Mouse (Mus musculus) 3134 (cell line): Measurements from ENCODE around the gene Tiam2.

ENCODE experiments used
- DNase-seq: peaks from one replicate; pipeline ENCODE4 v3.0.0-alpha.2; 2011; ENCODE audit warnings: low spot score; ENCODE audit not compliant: insufficient read length; ENCODE audit errors: extremely low read depth

Tiam2 gene

DNA sequence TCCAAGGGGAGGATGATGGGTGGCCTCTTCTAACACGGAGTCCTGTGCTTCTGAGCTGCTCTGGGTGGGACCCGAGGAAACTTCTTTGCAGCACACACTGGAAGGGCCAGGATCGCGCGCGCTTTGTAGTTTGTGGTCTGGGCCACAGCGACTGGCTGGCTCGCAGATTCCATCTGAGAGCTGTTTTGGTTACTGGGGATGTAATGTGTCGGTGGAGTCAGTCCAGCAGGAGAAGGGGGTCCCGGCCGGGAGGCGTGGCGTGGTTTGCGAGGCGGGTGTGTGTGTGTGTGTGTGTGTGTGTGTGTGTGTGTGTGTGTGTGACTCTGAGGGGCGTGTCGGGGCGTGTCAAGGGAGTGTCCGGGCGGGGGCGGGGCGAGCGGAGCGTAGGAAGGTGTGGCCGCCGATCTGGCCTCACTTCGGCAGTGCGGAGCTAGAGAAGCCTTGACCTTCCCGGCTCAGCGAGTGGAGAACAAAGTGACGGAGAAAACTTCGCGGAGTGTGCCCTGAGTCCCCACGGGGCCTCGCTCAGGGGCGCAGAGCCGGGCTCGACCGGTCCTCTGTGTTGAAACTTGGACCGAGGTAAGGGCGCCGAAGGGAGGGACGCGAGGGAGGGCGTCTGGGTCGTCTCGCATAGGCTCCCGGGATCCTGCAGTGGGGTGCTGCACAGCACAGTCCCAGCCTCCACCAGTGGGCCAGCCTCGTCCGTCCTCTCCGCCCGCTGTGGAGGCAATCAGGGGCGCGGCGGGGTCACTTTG, at the start of gene Tiam2:
TSS of gene Tiam2 (plus strand) at position 426 of the 755 bp plus-strand sequence.
- peak; percentile 91 for DNase-seq

DNA sequence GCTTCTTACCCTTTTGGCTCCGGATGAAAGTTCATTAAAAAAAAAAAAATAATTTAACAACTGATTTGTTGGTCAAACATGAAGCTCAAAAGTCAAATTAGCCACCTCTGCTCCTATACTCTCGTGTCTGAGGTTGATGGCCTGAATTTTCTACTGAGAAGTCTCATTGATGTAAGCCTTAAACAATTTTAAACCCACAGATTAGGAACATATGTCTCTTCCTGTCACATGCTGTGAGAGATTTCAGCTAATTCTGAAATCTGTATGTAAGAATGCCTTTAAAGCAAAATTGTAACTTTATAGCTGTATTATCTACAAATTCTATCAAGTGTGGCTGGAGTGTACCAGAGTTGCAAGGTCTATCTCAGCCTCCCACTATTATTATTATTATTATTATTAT, 46.1 kb upstream of the Tiam2 start:
- no peak for DNase-seq

DNA sequence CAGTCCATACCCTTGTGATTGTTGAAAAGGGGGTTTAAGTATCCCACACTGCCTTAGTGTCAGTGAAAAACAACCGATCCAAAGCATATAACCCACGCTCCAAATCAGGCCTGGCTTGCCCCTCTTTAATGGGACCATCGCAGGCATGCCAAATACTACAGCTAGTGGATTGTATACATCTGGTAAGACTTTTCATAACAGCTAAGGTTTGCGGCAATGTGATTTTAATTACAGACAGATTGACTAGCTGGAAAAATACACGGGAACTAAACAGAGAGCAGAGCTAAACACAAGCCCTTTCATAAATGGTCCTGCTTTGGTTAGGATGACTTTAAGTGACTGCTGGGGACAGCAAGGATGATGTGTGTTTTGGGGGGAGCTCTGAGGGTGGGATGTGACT, 44.4 kb upstream of the Tiam2 start:
- DNase-seq: no peak

DNA sequence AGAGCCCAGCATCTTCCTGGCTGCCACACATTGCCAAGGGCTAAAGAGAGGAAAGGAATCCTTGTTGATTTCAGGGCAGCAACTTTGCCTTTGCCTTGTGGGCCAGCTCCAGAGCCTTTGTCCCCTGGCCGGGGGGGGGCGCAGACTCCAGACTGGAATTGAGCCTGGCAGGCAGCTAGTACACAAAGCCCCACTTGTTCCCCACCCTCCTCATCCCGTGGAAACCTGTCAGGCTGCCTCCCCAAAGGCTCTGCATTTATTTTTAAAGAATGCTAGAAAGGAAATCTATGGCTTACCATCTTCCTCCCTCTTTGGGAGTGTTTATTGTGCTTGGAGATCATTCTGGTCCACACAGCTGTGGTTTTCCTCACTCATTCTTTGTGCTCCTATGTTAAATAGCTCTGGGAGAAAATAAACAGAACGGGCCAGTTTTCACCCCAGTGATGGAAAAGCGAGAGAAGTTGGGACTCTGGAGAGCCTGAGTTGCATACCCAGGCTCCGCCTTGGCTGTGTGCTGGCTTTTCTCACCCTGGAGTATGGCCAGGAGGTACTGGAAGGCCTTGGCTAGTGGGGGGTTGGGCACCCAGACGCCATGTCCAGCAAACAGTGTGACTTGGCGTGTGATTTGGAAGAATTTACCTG, 41.2 kb upstream of the Tiam2 start:
- DNase-seq: no peak

DNA sequence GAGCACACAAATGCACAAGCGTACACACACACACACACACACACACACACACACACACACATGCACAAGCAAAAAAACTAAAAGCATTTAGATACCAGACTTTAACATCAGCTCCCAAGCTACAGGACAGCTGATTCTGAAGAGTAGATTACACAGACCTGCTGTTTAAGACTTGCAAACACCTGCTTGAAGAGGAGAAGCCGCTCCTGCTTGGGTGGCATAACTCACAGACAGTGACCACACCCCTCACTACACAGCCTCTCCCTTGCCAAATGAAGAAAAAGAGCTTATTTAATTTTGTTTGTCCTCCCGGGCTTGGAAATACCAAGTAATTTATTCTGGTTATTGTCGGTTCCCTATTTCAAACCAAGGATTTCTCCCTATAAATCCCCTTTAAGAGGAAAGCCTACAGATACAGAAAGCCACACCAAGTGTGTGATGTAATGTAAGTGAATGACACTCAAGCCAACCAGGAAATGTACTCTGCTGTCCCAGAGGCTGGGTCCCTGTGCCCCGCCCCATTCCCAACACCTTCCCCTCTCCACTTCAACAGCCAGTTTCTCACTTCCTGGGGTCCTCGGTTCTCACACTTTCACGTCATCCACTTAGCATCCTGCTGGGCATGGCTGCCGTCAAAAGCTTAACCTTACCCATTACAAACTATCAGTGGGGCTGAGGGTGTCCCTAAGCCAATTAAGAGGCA, 40.1 kb upstream of the Tiam2 start:
- no peak for DNase-seq

DNA sequence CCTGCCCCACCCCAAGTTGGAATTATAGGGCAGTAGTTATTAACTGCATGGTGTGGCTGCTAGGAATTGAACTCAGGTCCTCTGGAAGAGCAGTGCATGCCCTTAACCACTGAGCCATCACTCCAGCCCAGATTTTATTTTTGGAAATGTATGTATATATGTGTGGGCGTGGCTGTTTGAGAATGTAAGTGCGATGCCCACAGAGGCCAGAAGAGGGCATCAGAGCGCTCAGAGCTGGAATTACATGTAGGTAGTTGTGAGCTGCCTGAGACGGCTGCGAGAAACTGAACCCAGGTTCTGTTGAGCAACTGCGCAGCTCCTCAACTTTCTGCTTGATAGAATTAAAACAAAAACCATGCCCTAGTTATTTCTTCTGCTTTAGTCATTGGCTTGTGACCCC, 38.0 kb upstream of the Tiam2 start:
- DNase-seq: peak; percentile 50

DNA sequence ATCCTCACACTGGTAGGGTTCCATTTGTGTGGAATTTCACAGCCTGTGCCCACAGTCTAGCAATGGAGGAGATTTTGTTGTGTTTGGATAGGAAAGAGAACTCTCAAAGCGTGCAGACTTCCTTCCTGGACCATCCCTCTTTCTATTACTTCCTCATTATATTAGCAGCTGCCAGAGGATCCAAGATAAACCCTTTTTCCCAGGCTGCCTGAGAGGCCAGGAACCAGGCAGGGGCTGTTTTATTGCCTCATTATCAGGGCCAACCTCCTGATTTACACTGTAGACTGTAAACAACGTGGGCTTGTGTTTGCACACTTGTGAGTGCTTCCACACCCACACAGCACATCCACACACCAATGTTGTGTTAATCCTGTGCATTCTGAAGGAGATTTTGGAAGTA, 31.3 kb upstream of the Tiam2 start:
- DNase-seq: no peak

DNA sequence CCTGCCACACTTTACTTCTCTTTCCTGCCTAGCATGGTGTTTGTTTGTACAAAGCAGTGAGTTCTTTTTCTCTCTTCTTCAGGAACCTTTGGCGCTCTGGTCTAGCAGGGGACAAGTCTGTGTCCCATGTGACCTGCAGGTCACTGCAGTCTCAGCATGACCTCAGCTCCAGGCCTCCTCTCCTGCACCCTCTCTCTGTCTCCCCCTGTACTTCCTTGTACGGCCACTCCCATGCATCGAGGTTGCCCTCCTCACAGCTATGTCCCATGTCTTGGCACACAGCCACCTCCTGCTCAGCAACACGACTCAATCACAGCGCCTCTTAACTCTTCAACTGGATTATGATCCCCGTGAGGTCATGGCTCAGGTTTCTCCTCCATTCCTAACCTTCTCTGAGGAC, 26.9 kb upstream of the Tiam2 start:
- DNase-seq: no peak

DNA sequence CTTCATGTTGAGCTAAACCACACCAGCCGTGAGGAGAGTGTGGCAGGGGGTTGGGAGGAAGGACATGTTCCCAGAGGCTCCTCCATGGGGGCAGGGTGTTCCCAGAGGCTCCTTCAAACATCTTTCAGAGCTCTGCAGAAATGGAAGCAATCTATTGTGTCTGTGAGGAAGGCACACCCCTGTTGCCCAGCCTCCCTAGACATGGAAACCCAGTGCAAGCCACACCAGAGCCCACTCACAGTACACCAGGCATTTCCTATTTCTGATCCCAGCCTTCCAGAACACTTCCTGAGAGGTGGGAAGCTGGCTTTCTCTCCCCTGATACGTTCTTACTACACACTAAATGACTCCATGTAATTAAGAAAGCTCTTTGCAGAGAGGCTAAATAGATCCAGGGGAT, 20.4 kb upstream of the Tiam2 start:
- no peak for DNase-seq

DNA sequence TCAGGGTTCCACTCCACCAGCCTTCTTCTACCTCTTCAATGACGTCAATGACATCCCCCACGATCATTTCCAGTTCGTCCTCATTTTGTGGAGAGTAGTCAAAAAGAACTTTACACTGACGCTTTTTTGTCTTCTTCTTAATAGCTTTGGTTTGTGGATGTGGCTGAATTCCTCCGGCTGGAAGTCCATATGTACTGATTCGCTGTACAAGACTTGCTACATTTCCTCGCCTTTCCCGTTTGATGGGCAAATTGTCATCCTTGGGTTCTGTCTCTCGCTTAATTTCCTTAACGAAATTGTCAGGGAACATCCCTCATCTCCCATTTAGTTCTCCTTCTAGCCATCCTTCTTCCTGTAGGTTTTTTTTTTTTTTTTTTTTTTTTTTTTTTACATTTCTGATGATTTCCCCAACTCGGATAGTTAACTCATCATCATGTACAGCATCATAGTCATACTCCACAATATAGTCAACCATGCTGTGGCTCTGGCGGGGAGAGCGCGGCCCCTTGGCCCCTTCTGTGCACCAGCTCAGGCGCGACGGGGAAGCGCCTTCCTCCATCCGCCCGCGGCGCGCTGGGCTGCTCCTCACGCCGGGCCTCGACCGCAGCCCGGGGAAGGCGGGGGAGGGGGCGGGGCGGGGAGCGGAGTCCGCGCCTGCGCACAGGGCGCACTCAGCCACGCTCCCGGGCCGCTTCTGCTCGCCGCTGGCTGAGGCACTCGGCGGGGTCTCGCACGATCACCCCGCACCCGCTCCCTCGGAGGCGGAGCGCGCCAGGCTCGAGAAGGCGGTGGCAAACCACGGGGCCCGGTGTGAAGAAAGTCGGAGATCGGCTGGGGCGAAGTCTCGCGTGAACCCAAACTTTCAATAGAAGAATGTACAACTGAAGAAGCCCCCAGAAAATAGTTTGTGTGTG, 12.4 kb upstream of the Tiam2 start:
- DNase-seq: peak; percentile 91

DNA sequence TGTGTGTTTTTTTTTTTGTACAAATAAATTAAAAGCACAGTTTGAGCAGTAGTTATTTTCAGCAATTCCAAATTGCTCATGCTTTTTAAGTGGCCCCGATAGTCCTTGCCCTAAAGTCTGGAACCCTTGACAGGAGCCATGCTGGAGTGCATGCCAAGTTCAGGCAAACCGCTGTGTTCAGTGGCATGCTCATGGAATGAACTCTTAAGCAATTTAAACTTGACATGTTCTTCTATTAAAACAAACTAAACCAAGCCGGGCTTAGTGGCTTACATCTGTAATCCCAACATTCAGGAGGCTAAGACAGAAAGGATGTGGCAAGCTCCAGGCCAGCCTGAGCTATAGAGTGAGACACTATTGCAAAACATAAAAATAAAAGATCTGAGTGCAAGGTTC, 11.8 kb upstream of the Tiam2 start:
- no peak for DNase-seq

DNA sequence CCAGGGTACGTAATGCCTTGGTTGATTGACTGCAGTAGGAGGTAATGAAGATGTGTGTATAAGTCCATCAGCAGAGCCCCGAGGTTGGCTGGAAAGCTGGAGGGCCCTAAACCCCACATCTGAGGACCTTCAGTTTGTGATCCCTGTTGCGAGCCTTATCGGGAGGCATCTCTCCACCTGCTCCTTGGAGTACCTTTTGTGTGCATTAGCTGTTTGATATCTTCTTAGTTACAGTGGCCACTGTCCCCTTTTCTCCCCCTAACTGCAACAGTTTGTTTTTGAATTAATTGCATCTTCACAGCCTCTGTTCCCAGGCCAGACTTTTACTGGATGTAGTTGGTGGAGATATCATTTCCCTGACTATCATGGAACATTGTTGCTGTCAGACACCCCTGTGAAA, 10.8 kb upstream of the Tiam2 start:
- DNase-seq: no peak

DNA sequence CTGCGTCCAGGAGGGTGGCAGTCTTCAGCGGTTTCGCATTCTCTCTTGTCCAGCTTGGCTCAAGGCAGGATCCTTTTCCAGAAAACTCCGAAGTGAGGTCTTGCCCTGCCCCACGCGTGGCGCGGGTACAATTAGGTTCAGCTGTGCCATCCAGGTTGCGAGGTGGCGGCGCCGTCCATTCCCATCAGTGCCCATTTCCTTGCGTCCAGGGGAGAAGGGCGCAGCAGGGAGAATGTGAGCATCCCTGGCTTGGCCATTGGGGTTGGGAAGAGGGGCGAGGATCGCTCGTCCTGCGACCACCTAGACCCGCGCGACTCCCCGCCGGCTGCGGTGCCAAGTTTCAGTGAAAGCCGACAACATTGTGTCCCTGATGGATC, 518 bp downstream of the Tiam2 start:
- DNase-seq: no peak

DNA sequence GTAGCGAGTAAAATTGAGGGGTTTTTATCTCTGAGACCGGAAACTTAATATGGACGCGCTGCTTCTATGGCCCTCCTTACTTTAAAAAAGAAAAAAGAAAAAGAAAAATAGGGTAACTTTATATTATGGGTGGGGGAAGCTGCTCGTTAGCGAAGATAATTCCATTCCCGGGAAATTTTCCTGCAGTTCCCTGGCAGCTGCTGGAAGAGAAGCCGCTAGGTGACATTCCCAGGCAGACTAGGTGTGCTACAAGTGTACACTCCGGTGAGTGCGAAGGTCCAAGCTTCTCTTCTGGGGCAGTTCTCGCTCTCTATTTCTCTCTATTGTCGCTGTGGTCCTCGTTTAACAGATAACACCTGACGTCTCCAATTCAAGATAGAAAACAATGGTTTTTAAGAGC, 962 bp downstream of the Tiam2 start:
- DNase-seq: peak; percentile 16

DNA sequence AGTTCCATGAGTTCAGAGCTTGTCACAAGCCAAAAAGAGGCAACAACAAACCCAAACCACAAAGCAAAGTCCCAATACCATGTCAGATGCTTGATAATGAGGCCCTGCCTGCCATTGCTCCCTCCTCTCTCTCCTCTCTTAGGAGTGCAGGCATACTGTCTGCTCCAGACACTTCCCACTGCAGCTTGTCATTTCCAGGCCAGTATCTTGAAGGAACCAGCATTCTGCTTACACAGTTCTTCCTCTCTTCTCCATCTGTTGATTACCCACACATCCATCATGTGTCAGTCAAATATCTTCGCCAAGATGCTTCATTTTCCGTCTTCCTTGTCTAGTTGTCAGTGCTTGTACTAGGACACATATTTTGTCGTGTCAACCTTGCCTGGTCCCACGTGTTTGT, 2.4 kb downstream of the Tiam2 start:
- no peak for DNase-seq

DNA sequence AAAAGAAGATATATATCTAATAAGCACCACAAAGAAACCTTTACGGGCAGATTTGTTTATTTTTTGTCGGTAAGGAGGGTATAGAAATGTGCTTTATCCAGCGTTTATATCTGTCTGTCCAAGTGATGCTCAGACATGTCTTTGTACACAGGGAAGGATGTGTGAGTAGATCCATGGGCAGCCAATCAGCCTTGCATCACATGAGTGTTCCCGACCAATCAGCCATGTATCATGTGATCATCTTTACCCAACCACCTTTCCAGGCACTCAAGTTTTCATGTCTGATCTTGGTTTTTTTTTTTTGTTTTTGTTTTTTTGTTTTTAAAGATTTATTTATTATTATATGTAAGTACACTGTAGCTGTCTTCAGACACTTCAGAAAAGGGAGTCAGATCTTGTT, 3.1 kb downstream of the Tiam2 start:
- DNase-seq: no peak

DNA sequence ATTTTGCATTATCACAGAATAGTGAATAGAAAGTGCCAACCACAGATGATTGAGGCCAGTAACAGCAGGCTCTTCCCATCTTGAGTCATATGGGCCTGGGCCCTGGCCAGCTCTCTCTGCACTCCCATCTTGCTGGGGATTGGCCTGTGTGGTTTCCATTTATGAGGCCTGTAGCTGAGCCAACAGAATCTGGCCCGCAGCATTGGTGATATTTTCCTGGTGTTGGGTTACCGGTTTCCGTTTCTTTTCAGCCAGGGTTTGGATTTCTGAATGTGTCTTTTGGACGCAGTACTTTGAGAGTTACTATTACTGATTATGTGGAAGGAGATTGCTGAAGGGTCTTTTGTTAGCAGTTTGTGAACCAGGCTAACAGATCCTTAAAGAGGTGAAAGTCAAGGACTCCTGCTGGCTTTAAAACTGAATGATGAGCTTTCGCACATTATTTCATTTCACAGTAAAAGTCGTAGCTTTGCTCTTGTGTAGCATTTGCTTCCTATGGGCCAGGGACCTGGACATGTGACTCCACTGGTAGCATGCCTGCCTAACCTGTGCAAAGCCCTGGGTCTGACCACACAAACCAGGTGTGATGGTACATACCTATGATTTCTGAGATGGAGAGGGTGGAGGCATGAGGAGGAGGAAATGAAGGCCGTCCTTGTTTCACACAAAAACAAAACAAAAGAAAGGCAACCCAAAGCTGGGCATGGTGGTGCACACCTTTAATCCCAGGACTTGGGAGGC, 5.5 kb downstream of the Tiam2 start:
- peak; percentile 77 for DNase-seq

DNA sequence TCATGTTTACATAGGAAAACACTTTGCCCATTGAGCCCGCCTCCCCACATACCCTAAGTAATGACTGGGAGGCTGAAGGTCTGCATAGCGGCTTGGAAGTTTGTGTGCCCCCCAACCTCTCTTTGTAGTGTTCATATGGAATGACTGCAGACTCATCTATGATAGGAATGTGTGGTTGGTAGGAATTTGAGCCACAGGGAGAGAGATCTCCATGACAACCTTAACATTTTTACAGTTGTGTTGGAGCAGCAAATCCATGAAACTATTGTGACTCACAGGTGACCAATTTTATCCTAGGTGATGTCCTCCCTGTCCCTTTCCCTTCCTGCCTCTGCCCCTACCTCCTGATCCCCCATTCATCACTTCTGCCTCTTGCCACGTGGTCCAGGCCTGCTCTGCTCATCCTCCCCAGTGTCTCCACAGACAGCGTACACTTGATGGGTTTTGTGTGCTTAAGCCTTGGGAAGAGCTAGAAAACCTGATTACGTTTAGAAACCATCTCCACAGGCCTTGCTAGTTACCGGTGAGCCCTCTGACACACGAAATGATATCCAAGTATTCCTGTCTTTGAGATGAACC, 9.9 kb downstream of the Tiam2 start:
- DNase-seq: peak; percentile 79

DNA sequence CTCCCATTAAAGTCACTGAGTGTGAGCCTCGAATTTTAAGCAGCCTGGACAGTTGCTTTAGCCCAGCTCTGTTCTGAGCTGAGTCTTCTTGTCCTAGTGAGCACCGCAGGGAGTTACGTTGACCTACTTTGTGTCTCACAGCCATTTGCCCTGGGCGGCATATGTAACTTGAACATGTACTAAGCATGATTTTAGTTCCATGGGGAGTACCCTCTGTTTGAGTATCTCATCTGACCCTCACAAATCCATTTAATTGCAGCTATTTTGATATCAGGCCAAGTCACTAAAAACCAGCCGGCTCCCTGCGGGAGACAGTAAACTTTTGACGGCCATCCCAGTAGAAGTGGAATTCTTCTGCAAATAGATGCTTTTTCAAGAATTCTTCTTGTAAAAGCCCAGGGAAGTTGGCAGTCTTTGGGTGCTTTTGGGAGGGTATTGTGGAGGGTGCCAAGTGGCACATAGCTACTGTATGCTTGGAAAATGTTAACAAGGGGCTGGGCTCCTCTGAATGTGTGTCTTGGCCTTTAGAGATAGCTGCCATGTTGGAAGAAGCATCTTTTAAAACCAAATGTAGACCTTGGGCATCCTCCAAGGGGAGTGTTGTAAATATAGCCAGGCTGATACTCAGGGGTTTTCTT, 10.6 kb downstream of the Tiam2 start:
- DNase-seq: no peak

DNA sequence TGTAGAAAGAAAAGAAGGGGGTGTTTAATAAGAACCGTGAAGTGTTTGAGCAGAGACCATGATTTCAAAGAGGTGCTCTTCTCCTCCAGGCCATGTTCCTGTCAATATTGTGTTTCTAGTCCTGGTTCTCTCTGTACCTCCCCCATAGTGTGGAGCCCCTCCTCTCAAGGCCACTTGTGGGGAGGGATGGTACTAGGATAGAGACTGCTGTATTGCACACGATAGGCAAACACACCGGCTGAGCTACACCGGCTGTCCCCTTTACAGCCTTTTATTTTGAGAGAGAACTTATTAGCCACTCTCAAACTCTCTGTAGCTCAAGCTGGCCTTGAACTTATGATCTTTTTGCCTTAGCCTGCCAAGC, 11.1 kb downstream of the Tiam2 start:
- no peak for DNase-seq
